Mouse (Mus musculus) brown adipose tissue, adult 24 weeks (tissue): ENCODE measurements around the gene Trpc4ap. TPM values are rescaled to one million over a fixed set of nuclear protein-coding genes. Genes with fewer than 3 reads are reported as not detected.

ENCODE experiments used
- H3K27ac ChIP-seq: fragments of 200-500 bp; replicated peaks from 2 replicates; pipeline ENCODE4 v1.5.1; 2012; ENCODE audit warnings: low read depth, mild to moderate bottlenecking, low read length
- H3K4me1 ChIP-seq: fragments of 200-500 bp; 2 replicates; pipeline ENCODE4 v1.6.1; 2012; ENCODE audit warnings: low read length, mixed read lengths; ENCODE audit not compliant: control insufficient read depth, insufficient read depth, insufficient read length
- H3K4me3 ChIP-seq: fragments of 200-500 bp; 2 replicates; pipeline ENCODE4 v1.5.1; 2012; ENCODE audit warnings: low read depth, mild to moderate bottlenecking, low read length, moderate library complexity; ENCODE audit not compliant: insufficient read depth
- polyA plus RNA-seq: library from polyadenylated mRNA; stranded (reverse); fragments of >200 nt; gene quantifications from 2 replicates; pipeline ENCODE4 v1.2.4, GENCODE M21; 2012; ENCODE audit not compliant: missing spikeins, insufficient read depth, insufficient read length

Trpc4ap gene
- polyA plus RNA-seq, 1 experiment = 69.5 TPM

GRCm38 (mm10) chr2:155637411-155637810 is 54.8 kb downstream of the Trpc4ap start:
- Histone ChIP-seq H3K4me3 (no peak overlapping the region), H3K4me1 (peaks cover 25% of the 10 kb centered on the region), H3K27ac (0 out of 2 replicates have a peak overlapping the region, but pooled peaks have one; percentile 25)

GRCm38 (mm10) chr2:155636881-155637280 is 55.3 kb downstream of the Trpc4ap start:
- H3K4me3 ChIP-seq = no peak overlapping the region
- H3K4me1 ChIP-seq = peaks cover 22% of the 10 kb centered on the region
- peak overlapping the region; percentile 25; the same call in 1 of the 2 replicates for H3K27ac ChIP-seq

DNA sequence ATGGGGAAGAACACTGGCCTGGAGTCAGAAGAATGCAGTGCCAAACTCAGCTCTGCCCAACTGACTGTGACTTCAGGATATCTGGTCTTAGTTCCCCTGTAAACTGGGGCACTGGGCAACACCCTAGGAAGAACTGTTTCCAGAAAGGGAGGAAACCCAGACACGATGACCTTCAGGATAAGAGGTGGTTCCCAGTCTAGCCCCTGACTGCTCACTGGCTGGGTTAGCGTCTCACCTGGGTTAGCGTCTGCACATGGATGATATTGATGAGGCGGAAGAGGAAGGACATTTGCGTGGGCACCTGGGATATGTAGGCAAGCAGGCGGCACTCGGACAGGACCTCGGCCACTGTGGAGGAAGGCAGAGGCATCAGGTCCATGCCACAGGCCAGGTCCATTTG is 56.2 kb downstream of the Trpc4ap start:
- H3K27ac ChIP-seq = 0 out of 2 replicates have a peak overlapping the region, but pooled peaks have one; percentile 7
- peaks cover 18% of the 10 kb centered on the region for H3K4me1 ChIP-seq

DNA sequence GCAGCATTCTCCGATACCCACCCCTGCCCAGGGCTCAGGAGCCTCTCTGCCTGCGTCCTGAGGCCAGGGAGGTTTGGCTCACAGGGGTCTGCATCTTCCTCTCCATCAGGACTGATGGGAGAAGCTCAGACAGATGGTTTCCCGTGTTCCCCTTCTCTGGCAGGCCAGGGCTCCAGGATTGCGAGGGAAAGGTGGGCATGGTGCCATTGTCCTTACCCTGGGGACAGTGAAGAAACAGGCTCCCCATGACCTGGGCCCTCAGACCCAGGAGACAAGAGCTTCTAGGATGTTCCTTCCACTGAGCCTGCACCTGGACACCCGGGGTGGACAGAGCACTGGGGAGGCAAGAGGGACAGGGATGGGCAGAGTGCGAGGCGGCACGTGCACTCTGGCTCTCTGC is 57.6 kb downstream of the Trpc4ap start:
- Histone ChIP-seq H3K4me1 (peaks cover 18% of the 10 kb centered on the region), H3K4me3 (no peak overlapping the region), H3K27ac (peak overlapping the region; percentile 9; the same call in 1 of the 2 replicates)

More for the DNA sequence above, 56.2 kb downstream of the Trpc4ap start:
- H3K4me3 ChIP-seq = no peak overlapping the region

DNA sequence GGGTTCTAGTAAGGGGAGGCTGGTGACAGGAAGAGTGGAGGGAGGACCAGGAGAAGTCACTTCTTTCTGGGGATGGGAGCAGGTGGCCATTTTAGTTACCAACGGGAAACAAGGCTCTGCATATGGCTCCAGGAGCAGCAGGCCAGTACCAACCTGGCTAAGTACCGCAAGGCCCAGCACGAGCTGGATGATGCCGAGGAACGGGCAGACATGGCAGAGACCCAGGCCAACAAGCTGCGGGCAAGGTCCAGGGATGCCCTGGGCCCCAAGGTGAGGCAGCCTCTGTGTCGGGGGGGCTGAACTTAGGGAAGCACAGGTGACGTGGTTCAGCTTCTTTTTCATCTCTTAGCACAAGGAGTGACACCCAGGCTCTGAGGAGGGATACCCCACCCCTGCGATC is 58.5 kb downstream of the Trpc4ap start:
- H3K4me1 ChIP-seq = peaks cover 20% of the 10 kb centered on the region
- H3K4me3 ChIP-seq = no peak overlapping the region
- no peak overlapping the region for H3K27ac ChIP-seq

DNA sequence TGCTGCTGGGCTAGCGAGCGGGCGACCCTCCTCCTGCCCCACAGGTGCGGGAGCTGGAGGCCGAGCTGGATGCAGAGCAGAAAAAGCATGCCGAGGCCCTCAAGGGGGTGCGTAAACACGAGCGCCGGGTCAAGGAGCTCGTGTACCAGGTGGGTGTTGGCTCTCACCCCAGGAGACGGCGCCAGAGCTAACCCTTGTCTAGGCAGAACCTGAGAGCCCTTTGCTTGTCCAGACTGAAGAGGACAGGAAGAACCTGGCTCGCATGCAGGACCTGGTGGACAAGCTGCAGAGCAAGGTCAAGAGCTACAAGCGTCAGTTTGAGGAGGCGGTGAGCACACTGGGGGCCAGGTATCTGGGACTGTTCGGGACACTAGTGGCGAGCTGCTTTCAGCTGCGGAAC is 59.1 kb downstream of the Trpc4ap start:
- Histone ChIP-seq H3K4me1 (peaks cover 20% of the 10 kb centered on the region), H3K27ac (no peak overlapping the region), H3K4me3 (no peak overlapping the region)

DNA sequence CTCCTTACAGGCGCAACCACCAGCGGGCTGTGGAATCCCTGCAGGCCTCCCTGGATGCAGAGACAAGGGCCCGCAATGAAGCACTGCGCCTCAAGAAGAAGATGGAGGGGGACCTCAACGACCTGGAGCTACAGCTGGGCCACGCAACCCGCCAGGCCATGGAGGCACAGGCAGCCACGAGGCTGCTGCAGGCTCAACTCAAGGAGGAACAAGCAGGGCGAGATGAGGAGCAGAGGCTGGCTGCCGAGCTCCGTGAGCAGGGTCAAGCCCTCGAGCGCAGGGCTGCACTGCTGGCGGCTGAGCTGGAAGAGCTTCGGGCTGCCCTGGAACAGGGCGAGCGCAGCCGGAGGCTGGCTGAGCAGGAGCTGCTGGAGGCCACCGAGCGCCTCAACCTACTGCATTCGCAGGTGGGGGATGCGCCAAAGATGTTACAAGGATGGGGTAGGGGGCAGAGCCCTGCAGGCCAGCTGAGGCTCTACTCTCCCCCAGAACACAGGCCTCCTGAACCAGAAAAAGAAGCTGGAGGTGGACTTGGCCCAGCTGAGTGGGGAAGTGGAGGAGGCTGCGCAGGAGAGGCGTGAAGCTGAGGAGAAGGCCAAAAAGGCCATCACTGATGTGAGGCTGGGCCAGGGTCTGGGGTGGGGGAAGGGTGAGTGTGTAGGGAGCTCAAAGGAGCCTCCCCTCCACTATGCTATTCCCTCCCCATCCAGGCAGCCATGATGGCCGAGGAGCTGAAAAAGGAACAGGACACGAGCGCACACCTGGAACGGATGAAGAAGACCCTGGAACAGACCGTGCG is 59.8 kb downstream of the Trpc4ap start:
- H3K27ac ChIP-seq = no peak overlapping the region
- peaks cover 18% of the 10 kb centered on the region for H3K4me1 ChIP-seq
- no peak overlapping the region for H3K4me3 ChIP-seq

DNA sequence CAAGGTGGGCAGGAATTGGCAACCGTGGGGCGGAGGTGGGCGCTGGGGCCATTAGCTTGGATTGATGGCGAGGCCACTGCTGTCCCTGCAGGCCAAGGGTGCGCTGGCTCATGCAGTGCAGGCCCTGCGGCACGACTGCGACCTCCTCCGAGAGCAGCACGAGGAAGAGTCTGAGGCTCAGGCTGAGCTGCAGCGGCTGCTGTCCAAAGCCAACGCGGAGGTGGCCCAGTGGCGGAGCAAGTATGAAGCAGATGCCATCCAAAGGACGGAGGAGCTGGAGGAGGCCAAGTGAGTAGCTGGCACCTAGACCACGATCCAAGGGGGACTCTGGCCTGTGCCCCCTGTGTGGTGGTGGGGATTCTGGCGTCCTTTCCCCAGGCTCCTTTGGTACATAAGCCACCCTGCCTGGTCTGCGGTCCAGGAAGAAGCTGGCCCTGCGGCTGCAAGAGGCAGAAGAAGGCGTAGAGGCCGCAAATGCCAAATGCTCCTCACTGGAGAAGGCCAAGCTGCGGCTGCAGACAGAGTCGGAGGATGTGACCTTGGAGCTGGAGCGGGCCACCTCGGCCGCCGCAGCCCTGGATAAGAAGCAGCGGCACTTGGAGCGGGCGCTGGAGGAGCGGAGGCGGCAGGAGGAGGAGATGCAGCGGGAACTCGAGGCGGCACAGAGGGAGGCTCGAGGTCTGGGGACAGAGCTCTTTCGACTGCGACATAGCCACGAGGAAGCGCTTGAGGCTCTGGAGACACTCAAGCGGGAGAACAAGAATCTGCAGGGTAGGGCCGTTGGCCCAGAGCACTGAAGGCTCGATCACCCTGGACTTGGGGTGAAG is 61.4 kb downstream of the Trpc4ap start:
- no peak overlapping the region for H3K4me3 ChIP-seq
- no peak overlapping the region for H3K27ac ChIP-seq
- H3K4me1 ChIP-seq = peaks cover 12% of the 10 kb centered on the region

DNA sequence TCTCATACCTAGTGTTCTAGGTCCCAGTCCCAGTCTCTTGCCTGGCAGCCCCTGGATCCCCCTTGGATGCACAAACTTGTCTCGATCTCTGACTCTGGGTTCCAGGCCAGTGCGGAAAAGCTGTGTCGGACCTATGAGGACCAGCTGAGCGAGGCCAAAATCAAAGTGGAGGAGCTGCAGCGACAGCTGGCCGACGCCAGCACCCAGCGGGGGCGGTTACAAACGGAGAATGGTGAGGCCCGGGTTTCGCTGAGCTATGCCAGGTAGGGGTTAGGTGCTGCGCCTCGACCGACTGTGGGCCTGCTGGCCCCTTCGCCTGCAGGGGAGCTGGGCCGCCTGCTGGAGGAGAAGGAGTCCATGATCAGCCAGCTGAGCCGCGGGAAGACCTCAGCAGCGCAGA is 62.0 kb downstream of the Trpc4ap start:
- H3K4me1 ChIP-seq = peaks cover 7% of the 10 kb centered on the region
- H3K27ac ChIP-seq = no peak overlapping the region
- H3K4me3 ChIP-seq = no peak overlapping the region

GRCm38 (mm10) chr2:155629231-155629661 is 62.9 kb downstream of the Trpc4ap start:
- Histone ChIP-seq H3K4me3 (peak overlapping the region; percentile 23; the same call in 1 of the 2 replicates), H3K27ac (no peak overlapping the region), H3K4me1 (0 out of 2 replicates have a peak, but pooled peaks cover 2% of the 10 kb centered on the region)

DNA sequence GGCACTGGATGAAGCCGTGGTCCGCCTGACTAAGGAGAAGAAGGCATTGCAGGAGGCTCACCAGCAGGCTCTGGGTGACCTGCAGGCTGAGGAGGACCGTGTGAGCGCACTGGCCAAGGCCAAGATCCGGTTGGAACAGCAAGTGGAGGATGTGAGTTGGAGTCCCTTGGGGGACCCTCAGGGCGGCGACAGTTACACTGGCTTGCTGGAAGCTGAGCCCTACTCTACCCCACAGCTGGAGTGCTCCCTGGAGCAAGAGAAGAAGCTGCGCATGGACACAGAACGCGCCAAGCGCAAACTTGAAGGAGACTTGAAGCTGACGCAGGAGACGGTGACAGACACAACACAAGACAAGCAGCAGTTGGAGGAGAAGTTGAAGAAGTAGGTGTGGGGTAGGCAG is 63.7 kb downstream of the Trpc4ap start:
- H3K27ac ChIP-seq = no peak overlapping the region
- no peak overlapping the region for H3K4me3 ChIP-seq
- H3K4me1 ChIP-seq = 0 out of 2 replicates have a peak, but pooled peaks cover 2% of the 10 kb centered on the region

DNA sequence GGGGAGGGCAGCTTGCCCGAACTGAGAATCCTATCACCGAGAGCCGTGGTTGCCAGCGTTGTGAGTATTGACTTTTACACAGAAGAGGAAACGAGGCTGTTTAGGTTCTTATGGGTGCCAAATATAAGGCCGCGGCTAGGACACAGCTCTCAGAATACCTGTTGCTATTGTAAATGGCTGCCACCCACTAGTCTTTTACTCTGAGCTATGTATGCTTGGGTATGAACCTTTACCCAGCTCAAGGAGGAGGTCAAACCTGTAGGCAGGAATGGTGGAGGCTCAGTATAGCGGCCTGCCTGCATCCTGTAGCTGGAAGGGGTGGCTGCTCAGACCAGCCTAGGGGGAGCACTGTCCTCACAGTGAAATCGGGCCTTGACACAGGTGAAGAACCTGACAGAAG is 64.1 kb downstream of the Trpc4ap start:
- Histone ChIP-seq H3K4me3 (no peak overlapping the region), H3K4me1 (0 out of 2 replicates have a peak, but pooled peaks cover 2% of the 10 kb centered on the region), H3K27ac (no peak overlapping the region)

GRCm38 (mm10) chr2:155627030-155627738 is 65.0 kb downstream of the Trpc4ap start:
- H3K4me3 ChIP-seq = no peak overlapping the region
- H3K27ac ChIP-seq = no peak overlapping the region
- 0 out of 2 replicates have a peak, but pooled peaks cover 2% of the 10 kb centered on the region for H3K4me1 ChIP-seq

- 0 out of 2 replicates have a peak, but pooled peaks cover 2% of the 10 kb centered on the region for H3K4me1 ChIP-seq
- H3K4me3 ChIP-seq = no peak overlapping the region
- H3K27ac ChIP-seq = no peak overlapping the region
Measured at GRCm38 (mm10) chr2:155626277-155626676, 65.9 kb downstream of the Trpc4ap start.

GRCm38 (mm10) chr2:155624730-155625129 is 67.5 kb downstream of the Trpc4ap start:
- H3K27ac ChIP-seq = no peak overlapping the region
- H3K4me1 ChIP-seq = 0 out of 2 replicates have a peak, but pooled peaks cover 2% of the 10 kb centered on the region
- no peak overlapping the region for H3K4me3 ChIP-seq
